Mouse (Mus musculus) liver, adult (tissue): ENCODE measurements around the gene Rnasek.

Experiments
- GATA4 ChIP-seq: IDR thresholded peaks from 2 replicates; pipeline ENCODE4 v1.6.1; 2014; ENCODE audit warnings: mild to moderate bottlenecking, low read length; ENCODE audit not compliant: insufficient replicate concordance

Rnasek gene

DNA sequence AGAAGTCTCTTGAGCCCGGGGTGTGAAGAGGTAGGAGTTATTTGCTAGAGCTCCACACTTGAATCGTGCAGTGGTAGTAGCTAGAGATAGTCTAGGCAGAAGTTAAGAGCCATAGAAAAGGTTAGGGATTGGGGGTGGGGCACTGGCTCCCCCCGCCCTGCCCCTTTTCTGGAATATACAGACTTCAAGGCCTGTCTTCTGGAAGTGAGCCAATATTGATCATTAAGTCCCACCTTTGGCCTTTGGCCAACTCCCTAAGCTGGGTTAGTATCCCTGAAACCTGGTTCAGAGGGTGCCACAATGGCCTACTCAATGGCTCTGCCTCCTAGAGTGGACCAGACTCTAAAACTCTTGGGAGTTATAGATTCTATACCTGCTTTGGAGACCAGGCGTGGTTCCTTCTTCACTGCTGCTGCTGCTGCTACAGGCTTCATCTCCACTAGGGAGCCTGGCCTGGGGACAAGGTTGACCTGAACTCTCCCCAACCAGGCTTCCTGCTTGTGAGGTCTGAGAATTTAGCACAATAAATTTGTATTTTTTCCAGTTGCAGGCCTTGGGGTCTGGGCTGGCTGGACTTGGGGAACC, 11.9 kb downstream of the Rnasek start:
- TF ChIP-seq GATA4: no peak

DNA sequence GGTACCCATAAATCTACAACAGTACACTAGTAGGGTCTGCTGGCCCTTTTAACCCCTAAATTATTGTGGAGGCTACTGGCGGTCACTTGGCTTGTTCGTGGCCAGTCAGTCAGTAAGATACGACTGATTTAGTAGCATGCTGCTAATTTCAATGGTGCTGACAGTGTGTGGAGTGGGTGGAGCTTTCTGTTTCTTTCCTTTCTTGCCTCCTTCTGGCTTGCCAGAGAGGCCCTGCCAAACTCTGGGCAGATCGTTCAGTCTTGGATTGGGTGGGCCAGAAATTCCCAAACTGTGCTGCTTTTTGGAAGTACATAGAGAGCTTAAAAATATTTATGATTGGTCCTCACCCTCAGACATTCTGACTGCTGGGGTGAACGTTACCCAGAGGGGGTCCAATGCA, 12.5 kb downstream of the Rnasek start:
- no peak for TF ChIP-seq GATA4

DNA sequence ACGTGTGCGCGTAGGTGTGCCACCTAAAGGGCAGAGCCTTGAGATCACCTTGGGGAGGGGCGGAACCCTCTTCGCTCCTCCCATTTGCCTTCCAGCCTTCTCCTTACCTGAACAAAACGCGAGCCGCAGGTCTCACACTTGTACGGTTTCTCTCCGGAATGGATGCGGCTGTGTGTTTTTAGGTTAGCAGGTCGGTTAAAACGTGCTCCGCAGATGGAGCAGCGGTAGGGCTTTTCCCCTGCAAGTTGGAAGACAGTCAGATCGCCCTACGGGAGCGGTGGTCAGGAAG, 13.1 kb downstream of the Rnasek start:
- no peak for TF ChIP-seq GATA4

DNA sequence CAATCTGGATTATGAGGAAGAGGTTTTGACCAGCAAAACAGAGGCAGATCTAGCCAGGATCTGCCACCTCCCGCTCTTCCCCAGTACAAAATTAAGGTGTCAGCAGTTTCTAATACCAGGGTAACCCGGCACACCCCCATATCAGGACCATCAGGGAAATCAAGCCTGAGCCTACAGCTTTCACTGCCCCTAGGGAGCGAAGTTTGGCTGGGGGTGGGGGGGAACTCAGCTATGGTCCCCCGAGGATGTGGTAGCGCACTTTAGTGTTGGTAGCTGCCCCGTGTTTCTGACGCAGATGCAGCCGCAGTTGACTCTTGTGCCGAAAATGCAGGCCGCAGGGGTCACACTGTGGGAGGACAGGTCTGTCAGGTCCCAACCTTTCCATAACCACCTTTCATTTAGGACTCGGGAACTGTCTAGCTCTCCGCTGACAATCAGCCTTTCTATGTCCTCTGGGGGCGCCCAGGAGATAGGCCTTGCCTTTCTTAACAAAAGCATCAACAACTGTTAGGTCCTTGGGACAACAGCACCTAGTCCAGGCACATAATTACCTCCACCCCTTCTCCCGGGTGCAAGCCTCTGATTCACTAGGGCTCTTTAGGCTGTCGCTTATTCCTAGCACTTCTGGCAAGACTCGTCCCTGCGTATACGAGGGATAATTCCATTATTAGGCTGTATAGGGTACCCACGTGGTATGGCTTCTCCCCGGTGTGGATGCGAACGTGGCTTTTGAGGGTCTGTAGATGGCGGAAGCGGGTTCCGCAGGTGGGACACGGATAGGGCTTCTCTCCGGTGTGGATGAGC, 13.6 kb downstream of the Rnasek start:
- TF ChIP-seq GATA4: no peak

DNA sequence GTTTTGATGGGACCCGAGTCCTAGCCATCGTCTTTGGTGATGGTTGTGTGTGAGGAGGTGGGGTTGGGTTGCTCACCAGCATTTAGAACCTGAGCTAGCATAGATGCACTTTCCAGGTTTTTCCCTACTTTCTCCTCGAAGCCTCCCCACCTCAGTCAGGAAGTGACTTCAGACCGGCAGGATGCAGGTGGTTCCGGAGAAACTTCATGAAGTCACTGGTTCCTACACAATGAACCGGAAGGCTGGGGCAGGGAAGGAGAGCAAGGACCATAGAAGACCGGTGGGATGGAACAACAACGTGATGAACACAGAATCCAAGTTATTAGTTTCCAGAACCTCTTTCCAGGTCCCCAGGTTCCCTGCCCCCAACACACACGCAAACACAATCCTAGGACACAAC, 15.9 kb downstream of the Rnasek start:
- no peak for TF ChIP-seq GATA4

DNA sequence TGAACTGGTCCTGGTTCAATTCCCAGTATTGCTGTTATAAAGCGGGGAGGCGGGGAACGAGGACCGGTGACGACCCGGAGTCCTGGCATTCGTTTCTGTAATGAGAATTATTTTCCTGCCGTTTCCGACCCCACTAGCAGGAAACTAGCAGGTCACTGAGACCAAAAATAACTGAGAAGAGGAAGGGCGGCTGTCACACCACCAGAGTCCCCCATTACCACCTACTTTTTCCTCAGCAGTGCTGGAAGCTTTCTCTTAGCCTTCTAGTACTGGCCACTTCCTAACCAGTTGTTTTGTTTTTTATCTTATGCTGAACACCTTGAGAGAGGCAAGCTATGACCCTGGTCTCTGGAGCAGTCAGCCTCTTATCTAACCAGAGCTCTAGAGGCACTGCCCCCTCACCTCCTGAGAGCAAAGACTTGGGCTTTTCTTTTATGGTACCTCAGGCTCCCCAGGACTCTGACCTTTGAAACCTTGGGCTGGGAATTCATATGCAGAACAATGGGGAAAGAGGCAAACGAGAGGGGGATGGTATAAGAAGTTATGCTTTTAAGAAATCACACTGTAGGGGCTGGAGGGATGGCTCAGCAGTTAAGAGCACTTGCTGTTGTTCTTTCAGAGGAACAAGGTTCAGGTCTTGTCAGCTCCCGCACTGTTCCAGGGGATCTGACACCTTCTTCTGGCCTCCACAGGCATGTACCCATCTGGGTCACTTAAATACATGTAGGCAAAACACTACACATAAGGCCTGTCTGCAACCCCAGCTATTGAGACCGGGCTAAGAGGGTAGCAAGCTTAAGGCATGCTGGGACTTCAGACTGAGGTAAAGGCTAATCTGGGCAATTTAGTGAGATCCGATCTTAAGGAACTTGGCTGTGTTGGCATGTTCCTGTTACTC, 17.8 kb downstream of the Rnasek start:
- no peak for TF ChIP-seq GATA4

DNA sequence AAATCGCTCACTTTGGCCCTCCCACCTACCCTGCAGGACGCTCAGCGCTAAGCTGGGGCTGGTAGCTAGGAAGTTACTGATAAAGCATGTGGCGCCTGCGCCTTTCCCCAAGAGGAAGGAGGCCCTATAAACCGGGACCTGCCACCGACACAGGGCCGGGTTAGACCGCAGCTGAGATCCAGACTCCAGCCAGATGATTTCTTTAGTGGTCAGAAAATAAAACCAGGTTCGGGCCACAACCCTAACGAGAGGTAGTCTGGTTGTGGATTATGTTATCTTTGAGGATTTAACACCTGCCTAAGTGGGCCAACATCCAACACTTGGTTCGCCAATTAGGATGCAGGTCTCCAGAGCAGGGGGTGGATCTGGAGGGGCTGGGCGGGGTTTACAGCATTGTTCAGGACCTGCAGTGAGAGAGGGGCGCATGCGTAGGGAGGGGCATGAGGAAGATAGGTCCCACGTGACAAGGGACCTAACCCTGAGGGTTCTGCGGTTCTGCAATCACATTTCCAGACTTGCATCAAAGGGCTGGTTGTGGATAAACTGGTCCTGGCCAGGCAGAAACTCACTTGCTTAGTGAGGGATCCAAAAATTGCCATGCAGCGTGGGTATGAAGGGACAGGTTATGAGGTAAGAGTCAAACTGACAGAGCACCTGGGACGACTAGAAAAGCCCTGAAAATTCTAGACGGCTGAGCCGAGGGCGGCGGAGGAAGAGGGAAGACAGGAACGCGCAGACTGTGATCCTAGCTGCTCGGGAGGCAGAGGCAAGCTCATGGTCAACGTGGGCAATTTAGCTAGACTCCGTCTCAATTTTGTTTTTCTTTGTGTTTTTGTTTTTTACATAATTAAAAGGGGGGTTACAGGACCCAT, 18.7 kb downstream of the Rnasek start, which contains the start of gene Slc16a13:
Slc16a13 (minus strand) TSS at position 334 of the 872 bp plus-strand sequence.
- peak; percentile 37; the same call in 1 of the 2 replicates for TF ChIP-seq GATA4

DNA sequence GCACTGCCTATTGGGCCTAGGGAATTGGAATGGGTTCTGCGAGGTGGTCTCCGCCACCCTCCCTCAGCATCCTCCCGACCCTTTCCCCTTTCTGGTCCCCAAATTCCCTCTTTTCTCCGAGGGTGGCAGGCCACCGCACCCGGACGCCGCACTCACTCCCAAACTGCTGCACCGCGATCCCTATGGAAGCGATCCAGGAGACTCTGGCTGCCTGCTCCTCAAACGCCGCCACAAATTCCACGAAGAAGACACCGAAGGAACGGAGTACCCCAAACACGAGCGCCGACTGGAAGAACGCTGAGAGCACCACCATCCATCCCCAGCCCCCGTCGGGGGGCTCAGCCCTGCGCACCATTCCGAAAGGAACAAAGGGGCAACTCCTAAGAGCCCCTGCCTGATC, 19.3 kb downstream of the Rnasek start:
- no peak for TF ChIP-seq GATA4

DNA sequence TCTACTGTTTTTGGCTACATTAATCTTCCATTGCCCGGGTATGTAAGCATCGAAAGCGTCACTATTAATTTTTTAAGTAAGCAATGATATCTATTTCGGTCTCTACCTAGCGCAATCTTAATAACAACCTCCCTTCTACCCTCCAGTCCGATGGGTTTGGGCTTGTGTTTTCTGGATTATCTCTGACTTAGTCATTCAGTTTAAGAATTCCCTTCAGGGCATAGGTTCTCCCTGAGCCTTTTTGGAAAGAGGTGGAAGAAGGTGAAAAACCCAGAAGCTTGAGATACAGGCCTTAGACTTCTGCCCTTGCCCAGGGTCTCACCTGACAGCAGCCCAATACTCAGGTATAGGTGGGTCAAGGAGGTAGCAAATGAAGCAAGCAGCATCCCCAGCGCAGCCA, 19.8 kb downstream of the Rnasek start:
- TF ChIP-seq GATA4: no peak

DNA sequence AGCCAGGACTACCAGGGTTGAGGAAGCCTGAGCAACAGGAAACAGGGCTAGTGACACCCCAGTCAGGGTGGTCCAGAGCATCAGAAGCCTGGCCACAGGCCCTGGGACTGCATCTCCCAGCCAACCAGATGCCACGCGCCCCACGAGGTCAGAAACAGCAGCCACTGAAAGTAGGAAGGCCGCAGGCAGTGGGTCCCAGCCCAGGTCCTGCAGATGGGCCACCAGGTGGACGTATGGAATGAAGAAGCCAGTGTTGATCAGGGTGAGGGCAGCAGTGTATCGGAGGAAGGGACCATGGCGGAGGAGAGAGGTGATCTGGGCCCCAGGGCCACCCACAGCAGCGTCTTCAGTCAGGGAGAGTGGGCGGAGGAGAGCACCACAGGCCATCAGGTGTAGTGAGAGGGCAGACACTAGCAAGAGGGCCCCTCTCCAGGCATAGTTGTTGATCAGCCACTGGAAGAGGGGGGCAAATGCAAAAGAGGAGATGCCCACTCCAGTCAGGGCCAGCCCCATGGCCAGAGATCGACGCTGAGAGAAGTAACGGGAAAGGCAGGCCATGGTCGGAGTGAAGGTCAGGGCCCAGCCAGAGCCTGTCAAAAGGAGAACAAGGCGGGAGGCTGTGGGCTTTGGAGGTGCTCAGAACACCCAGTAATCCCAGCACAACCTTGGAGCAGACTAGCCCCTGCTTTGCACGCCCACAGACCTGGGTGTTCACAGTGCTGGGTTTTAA, 20.7 kb downstream of the Rnasek start:
- TF ChIP-seq GATA4: no peak

DNA sequence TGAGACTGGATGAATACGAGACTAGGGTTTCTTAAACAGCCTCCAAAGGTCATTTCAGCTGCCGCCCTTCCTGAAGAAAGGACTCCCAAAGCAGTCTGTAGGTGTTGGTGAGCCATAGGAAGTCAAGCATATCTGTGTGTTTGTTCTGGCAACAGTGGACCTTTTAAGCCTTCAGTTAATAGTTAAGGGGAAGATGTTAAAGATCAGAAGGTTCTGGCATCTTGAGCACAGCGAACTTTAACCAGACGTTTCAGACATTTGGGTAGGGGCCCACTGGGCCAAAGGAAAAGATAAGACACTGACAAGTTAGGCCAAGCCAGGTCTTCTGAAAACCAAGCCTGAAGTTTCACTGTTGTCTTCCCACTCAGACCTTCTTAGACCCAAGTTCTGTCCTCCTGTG, 21.6 kb downstream of the Rnasek start:
- TF ChIP-seq GATA4: peak; percentile 17; the same call in 1 of the 2 replicates

DNA sequence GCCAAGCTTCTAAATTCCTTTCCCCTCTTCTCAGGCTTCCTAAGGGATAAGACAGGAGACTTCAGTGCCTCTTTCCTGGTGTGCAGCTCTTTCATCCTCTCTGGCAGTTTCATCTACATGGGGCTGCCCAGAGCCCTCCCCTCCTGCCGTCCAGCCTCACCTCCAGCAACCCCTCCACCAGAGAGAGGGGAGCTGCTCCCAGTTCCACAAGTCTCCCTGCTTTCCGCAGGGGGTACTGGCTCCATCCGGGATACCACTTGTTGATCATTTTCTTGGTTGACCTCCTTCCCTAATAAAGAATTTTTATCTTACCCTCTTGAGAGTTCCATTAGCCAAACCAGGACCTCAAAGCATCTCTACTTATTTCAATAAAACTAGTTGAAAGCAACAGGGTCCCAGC, 23.5 kb downstream of the Rnasek start:
- no peak for TF ChIP-seq GATA4

DNA sequence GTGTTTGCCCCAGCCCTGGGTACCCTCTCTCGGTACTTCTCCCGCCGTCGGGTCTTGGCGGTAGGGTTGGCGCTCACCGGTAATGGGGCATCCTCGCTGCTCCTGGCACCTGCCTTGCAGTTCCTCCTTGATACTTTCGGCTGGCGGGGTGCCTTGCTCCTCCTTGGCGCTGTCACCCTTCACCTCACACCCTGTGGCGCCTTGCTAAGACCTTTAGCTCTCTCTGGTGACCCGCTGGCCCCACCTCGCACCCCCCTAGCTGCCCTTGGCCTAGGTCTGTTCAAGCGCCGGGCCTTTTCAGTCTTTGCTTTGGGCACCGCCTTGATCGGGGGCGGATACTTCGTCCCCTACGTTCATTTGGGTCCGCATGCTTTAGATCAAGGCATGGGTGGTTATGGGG, 24.3 kb downstream of the Rnasek start:
- no peak for TF ChIP-seq GATA4

DNA sequence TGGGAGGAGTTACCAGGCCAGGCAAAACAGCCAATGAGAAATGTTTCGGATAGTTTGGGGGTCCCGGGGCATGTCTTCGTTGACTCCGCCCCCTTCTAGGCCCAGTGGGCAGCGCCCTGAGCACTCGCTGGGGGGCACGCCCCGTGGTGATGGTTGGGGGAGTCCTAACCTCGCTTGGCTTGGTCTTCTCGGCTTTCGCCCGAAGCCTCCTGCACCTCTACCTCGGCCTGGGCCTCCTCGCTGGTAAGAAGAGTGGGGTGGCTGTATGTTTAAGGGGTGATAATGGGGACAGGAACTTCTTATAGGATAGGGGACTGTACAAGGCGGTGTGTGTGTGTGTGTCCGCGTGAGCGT, 24.8 kb downstream of the Rnasek start:
- TF ChIP-seq GATA4: no peak

DNA sequence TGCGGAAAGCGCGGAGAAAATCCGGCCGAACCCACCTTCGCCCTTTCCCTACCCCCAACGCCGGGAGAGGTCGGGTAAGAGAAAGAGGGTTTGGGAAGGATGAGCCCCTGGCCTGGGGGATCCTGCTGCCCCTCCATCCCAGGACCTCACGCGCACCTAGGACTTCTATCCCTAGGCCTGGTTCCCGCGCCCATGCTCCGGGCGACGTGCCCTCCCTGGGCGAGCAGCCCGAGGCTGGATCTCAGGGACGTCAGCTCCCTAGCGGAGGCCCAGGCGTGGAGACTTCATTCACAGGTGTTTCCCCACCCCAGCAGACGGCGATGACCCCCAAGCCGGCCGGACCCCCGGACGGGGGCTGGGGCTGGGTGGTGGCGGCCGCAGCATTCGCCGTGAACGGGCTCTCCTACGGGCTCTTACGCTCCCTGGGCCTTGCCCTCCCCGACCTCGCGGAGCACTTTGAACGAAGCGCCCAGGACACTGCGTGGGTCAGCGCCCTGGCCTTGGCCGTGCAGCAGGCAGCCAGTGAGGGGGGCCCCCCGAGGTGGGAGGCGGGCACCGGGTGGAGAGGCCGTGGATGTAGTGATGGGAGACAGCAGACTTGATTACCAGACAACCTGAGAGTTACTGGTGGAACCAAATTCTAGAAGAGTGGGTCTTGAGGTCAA, 25.3 kb downstream of the Rnasek start:
- no peak for TF ChIP-seq GATA4
